Mouse (Mus musculus): Measurements from ENCODE around the gene Srsf7. TPM values are rescaled to one million over a fixed set of nuclear protein-coding genes. Genes with fewer than 3 reads are reported as not detected.
A peak's percentile ranks its signal among the peaks of the same experiment; 100 is the strongest.
"Not testable (repeated sequence)": the region's sequence is repeated elsewhere in the genome, so short reads cannot be mapped to it uniquely, and the experiment has no call there.

The Srsf7 gene
- polyA plus RNA-seq, 1 experiment from 2014 or later, result 531 TPM

DNA sequence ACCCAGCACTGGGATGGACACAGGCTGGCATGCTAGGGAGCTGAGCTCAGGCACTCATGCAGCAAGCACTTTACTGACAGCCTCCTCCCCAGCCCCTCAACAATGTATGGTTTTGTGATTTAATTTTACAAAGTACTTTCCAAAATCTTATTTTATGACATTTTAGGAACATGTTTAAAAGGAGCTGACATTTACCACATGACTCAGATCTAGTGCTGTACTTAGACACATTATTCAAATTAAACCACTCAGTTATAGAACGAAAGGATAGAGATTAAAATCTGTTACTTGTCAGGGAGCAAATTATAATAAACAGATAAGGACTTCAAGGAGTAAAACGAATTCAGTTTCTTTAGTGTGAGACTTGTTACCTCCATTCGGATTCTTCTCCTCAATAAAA, 28.4 kb upstream of the Srsf7 start:
- WGBS, result 86% methylated on average over 3 of the region's 3 CpGs
- Histone ChIP-seq H3K9ac (replicated peaks; ENCODE audit: low read length) (no peak overlapping the region), H3K4me2 (ENCODE audit: low read length) (no peak overlapping the region), H3K4me3 (replicated peaks; ENCODE audit: low read depth, low read length) (no peak overlapping the region), H3K27ac (replicated peaks; ENCODE audit: low read depth, low read length) (no peak overlapping the region), H3K9me3 (ENCODE audit: control insufficient read depth, low read length) (no peaks in the 10 kb centered on the region), H3K36me3 (ENCODE audit: control insufficient read depth, insufficient read depth, low read length) (peaks cover 51% of the 10 kb centered on the region), H3K4me1 (ENCODE audit: control insufficient read depth, insufficient read depth, low read length) (no peaks in the 10 kb centered on the region), H3K27me3 (ENCODE audit: control insufficient read depth, insufficient read depth, low read length) (no peaks in the 10 kb centered on the region)
- DNase-seq (no peak), ATAC-seq (ENCODE audit: low FRiP score, low TSS enrichment) (no peak)

DNA sequence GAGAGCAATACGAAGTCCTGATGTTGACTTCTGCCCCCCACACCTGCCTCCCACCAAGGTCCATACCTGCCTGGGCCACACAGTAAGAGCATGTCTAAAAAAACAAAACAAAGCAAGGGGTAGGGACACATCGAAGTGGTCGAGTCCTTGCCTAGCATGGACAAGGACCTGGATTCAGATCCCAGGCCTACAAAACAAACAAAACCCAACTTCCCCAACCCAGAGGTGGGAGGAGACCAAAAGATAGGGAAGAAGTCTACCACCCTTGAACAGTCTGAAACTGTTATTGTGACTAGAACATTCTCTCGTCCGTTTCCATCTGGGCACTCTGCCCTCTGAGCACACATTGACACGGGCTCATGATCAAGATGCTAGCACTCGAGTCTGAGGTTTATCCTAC, 27.3 kb upstream of the Srsf7 start:
- ATAC-seq (ENCODE audit: low FRiP score, low TSS enrichment) (no peak), DNase-seq (no peak)
- Histone ChIP-seq H3K4me1 (ENCODE audit: control insufficient read depth, insufficient read depth, low read length) (no peaks in the 10 kb centered on the region), H3K27me3 (ENCODE audit: control insufficient read depth, insufficient read depth, low read length) (no peaks in the 10 kb centered on the region), H3K4me3 (replicated peaks; ENCODE audit: low read depth, low read length) (no peak overlapping the region), H3K36me3 (ENCODE audit: control insufficient read depth, insufficient read depth, low read length) (peaks cover 42% of the 10 kb centered on the region), H3K27ac (replicated peaks; ENCODE audit: low read depth, low read length) (no peak overlapping the region), H3K9ac (replicated peaks; ENCODE audit: low read length) (no peak overlapping the region), H3K9me3 (ENCODE audit: control insufficient read depth, low read length) (no peaks in the 10 kb centered on the region), H3K4me2 (ENCODE audit: low read length) (no peak overlapping the region)
- WGBS, result 91% methylated on average over 7 of the region's 7 CpGs

GRCm38 (mm10) chr17:80233844-80234243, 26.7 kb upstream of the Srsf7 start:
- DNase-seq, result no peak
- peaks cover 38% of the 10 kb centered on the region for H3K36me3 ChIP-seq (ENCODE audit: control insufficient read depth, insufficient read depth, low read length)
- no peak overlapping the region for H3K4me2 ChIP-seq (ENCODE audit: low read length)
- no peaks in the 10 kb centered on the region for H3K9me3 ChIP-seq (ENCODE audit: control insufficient read depth, low read length)
- no peak for ATAC-seq (ENCODE audit: low FRiP score, low TSS enrichment)
- H3K27ac ChIP-seq (replicated peaks; ENCODE audit: low read depth, low read length), result no peak overlapping the region
- H3K4me1 ChIP-seq (ENCODE audit: control insufficient read depth, insufficient read depth, low read length), result no peaks in the 10 kb centered on the region
- no peak overlapping the region for H3K4me3 ChIP-seq (replicated peaks; ENCODE audit: low read depth, low read length)
- H3K27me3 ChIP-seq (ENCODE audit: control insufficient read depth, insufficient read depth, low read length), result no peaks in the 10 kb centered on the region
- WGBS, result 96% methylated on average over 5 of the region's 5 CpGs
- H3K9ac ChIP-seq (replicated peaks; ENCODE audit: low read length), result no peak overlapping the region

GRCm38 (mm10) chr17:80229396-80229795, 22.3 kb upstream of the Srsf7 start:
- Histone ChIP-seq H3K9me3 (ENCODE audit: control insufficient read depth, low read length) (no peaks in the 10 kb centered on the region), H3K4me1 (ENCODE audit: control insufficient read depth, insufficient read depth, low read length) (peaks cover 3% of the 10 kb centered on the region; the same call in 1 of the 2 replicates), H3K4me2 (ENCODE audit: low read length) (no peak overlapping the region), H3K4me3 (replicated peaks; ENCODE audit: low read depth, low read length) (no peak overlapping the region), H3K27ac (replicated peaks; ENCODE audit: low read depth, low read length) (no peak overlapping the region), H3K27me3 (ENCODE audit: control insufficient read depth, insufficient read depth, low read length) (no peaks in the 10 kb centered on the region), H3K9ac (replicated peaks; ENCODE audit: low read length) (no peak overlapping the region), H3K36me3 (ENCODE audit: control insufficient read depth, insufficient read depth, low read length) (peaks cover 3% of the 10 kb centered on the region; the same call in 1 of the 2 replicates)
- ATAC-seq (ENCODE audit: low FRiP score, low TSS enrichment) (no peak), DNase-seq (no peak)
- 86% methylated on average over 2 of the region's 2 CpGs for WGBS

DNA sequence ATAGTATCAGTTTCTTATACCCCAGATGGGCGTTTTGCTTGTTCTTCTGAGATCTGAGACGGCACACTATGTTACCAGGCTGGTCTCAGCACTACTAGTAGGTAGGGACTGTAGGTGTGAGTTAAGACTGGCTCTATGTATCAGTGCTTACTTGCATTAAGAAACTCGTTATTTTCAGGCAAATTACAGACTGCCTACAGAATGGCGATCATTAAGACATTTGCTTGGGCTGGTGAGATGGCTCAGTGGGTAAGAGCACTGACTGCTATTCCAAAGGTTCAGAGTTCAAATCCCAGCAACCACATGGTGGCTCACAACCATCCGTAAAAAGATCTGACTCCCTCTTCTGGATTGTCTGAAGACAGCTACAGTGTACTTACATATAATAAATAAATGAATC, 18.0 kb upstream of the Srsf7 start:
- H3K4me3 ChIP-seq (replicated peaks; ENCODE audit: low read depth, low read length), result peak overlapping the region; percentile 54
- peak overlapping the region; percentile 73 for H3K4me2 ChIP-seq (ENCODE audit: low read length)
- not testable (repeated sequence) for H3K27me3 ChIP-seq (ENCODE audit: control insufficient read depth, insufficient read depth, low read length); H3K4me1 ChIP-seq (ENCODE audit: control insufficient read depth, insufficient read depth, low read length); ATAC-seq (ENCODE audit: low FRiP score, low TSS enrichment); DNase-seq; H3K36me3 ChIP-seq (ENCODE audit: control insufficient read depth, insufficient read depth, low read length); H3K9me3 ChIP-seq (ENCODE audit: control insufficient read depth, low read length)
- H3K9ac ChIP-seq (replicated peaks; ENCODE audit: low read length), result peak overlapping the region; percentile 62
- 61% methylated on average over 4 of the region's 5 CpGs for WGBS
- H3K27ac ChIP-seq (replicated peaks; ENCODE audit: low read depth, low read length), result peak overlapping the region; percentile 75

DNA sequence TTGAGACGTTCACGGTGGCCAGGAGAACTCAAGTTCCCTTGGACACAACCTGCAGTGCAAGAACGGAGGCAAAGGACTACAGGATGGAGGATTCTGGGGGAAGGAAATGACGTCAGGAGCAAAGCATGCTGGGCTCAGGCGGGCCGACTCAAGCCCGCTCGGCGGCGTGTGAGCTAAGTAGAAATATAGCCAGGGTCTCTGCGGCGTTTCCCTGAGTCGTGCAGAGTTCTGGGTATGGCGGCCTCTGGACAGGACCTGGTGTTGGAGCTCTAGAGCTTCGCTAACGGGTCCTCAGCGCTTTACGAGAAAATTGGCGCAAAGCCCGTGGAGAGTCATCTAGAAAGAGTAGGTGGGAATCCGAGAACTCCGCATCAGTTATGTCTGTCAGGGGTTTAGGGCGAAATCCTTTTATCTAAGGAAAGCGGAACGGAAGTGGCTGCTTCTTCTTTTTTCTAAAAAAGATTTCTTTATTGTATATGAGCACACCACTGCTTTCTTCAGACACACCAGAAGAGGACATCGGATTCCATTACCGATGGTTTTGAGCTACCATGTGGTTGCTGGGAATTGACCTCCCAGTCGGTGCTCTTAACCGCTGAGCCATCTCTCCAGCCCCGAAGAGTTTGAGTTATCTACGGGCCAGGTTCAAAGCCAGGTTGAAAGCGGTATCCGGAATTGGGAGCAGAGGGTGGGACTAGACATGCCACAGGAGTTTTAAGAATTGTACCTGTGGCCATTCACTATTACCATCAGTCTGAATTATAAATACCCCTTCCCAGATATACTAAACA, 17.4 kb upstream of the Srsf7 start, which contains the start of gene Gemin6:
Gene Gemin6 (plus strand): TSS at position 116 of the 791 bp plus-strand sequence.
- peaks cover 3% of the 10 kb centered on the region; the same call in 1 of the 2 replicates for H3K36me3 ChIP-seq (ENCODE audit: control insufficient read depth, insufficient read depth, low read length)
- peaks cover 3% of the 10 kb centered on the region; the same call in 1 of the 2 replicates for H3K4me1 ChIP-seq (ENCODE audit: control insufficient read depth, insufficient read depth, low read length)
- H3K27me3 ChIP-seq (ENCODE audit: control insufficient read depth, insufficient read depth, low read length), result no peaks in the 10 kb centered on the region
- ATAC-seq (ENCODE audit: low FRiP score, low TSS enrichment) (peak; percentile 95), DNase-seq (peak; percentile 96)
- no peaks in the 10 kb centered on the region for H3K9me3 ChIP-seq (ENCODE audit: control insufficient read depth, low read length)
- WGBS, result under 1% methylated on average over 33 of the region's 33 CpGs
- peak within 1 kb of the TSS; percentile 73 for H3K4me2 ChIP-seq (ENCODE audit: low read length)
- H3K27ac ChIP-seq (replicated peaks; ENCODE audit: low read depth, low read length), result peak within 1 kb of the TSS; percentile 75
- H3K4me3 ChIP-seq (replicated peaks; ENCODE audit: low read depth, low read length), result peak within 1 kb of the TSS; percentile 54
- H3K9ac ChIP-seq (replicated peaks; ENCODE audit: low read length), result peak within 1 kb of the TSS; percentile 62

DNA sequence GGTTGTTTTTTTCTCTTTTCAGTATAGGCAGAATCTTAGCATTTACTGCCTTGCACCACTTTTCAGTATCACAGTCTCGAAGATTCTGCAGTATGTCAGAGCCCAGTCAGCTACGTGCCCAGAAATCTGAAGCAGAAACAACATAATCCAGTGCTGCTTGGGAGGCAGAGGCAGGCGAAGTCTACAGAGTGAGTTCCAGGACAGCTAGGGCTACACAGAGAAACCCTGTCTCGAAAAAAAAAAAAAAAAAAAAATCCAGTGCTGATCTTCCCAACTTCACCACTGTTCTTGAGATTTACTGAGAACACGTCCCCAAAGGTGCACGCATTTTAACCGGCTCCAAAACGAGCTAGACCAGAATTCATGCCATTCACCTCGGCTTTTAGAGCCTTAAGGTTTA, 16.7 kb upstream of the Srsf7 start:
- WGBS, result 8% methylated on average over 9 of the region's 9 CpGs
- Histone ChIP-seq H3K36me3 (ENCODE audit: control insufficient read depth, insufficient read depth, low read length) (no peaks in the 10 kb centered on the region; the same call in 1 of the 2 replicates), H3K9me3 (ENCODE audit: control insufficient read depth, low read length) (no peaks in the 10 kb centered on the region), H3K4me1 (ENCODE audit: control insufficient read depth, insufficient read depth, low read length) (peaks cover 3% of the 10 kb centered on the region; the same call in 1 of the 2 replicates), H3K4me2 (ENCODE audit: low read length) (peak overlapping the region; percentile 73), H3K9ac (replicated peaks; ENCODE audit: low read length) (peak overlapping the region; percentile 62), H3K27ac (replicated peaks; ENCODE audit: low read depth, low read length) (peak overlapping the region; percentile 75), H3K4me3 (replicated peaks; ENCODE audit: low read depth, low read length) (peak overlapping the region; percentile 54), H3K27me3 (ENCODE audit: control insufficient read depth, insufficient read depth, low read length) (no peaks in the 10 kb centered on the region)
- DNase-seq, result no peak
- ATAC-seq (ENCODE audit: low FRiP score, low TSS enrichment), result peak; percentile 29; the same call in 1 of the 2 replicates

DNA sequence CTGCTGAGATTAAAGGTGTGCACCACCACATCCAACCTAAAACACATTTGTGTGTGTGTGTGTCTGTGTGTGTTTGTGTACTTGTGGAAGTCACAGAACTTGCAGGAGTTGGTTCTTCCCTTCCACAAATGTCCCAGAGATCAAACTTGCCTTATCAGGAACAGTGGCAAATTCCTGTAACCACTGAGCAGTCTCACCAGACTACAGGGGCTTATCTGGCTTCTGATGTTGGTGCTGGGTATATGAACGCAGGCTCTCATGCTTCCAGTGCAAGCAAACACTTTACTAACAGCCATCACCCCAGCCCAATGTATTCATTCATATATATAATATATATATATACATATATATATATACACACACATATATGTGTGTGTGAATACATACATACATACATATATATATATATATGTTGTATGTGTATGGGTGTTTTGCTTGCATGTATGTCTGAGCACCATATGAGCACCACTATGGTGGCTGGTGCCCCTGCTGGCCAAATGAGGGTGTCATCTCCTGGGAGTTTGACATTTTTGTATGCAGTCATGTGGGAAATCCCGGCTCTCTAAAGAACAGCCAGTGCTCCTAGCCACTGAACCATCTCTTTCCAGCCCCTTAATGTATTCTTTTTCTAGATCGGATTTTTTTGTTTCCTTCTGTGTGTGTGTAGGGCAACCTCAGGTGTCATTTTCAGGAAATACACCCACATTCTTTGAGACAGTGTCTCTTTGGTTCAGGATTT, 15.0 kb upstream of the Srsf7 start:
- peaks cover 3% of the 10 kb centered on the region; the same call in 1 of the 2 replicates for H3K4me1 ChIP-seq (ENCODE audit: control insufficient read depth, insufficient read depth, low read length)
- no peaks in the 10 kb centered on the region; the same call in 1 of the 2 replicates for H3K36me3 ChIP-seq (ENCODE audit: control insufficient read depth, insufficient read depth, low read length)
- H3K9me3 ChIP-seq (ENCODE audit: control insufficient read depth, low read length), result no peaks in the 10 kb centered on the region
- no peak overlapping the region for H3K9ac ChIP-seq (replicated peaks; ENCODE audit: low read length)
- DNase-seq (peak; percentile 27), ATAC-seq (ENCODE audit: low FRiP score, low TSS enrichment) (no peak)
- no peaks in the 10 kb centered on the region for H3K27me3 ChIP-seq (ENCODE audit: control insufficient read depth, insufficient read depth, low read length)
- no peak overlapping the region for H3K4me3 ChIP-seq (replicated peaks; ENCODE audit: low read depth, low read length)
- no peak overlapping the region for H3K4me2 ChIP-seq (ENCODE audit: low read length)
- 57% methylated on average over 3 of the region's 3 CpGs for WGBS
- H3K27ac ChIP-seq (replicated peaks; ENCODE audit: low read depth, low read length), result no peak overlapping the region
